Mouse (Mus musculus): ENCODE measurements at regions not wholly inside any gene's neighbourhood (a gene's known extent, or its start where the extent isn't known, plus 50 kb on each side); places are given as distances from the start of the nearest gene placed in this dataset.

GRCm38 (mm10) chr5:64503514-64503913 lies 299.7 kb upstream of the Klf3 start:
- H3K27ac ChIP-seq = peak overlapping the region; percentile 30; the same call in 1 of the 2 replicates
- no peaks in the 10 kb centered on the region for H3K9me3 ChIP-seq (replicated peaks)
- WGBS = 43% methylated on average over 4 of the region's 4 CpGs
- ATAC-seq (ENCODE audit: low FRiP score) = no peak
- peaks cover 23% of the 10 kb centered on the region for H3K4me1 ChIP-seq
- H3K9ac ChIP-seq = no peak overlapping the region
- no peaks in the 10 kb centered on the region for H3K27me3 ChIP-seq
- no peak overlapping the region for H3K4me2 ChIP-seq (replicated peaks)
- no peak overlapping the region for H3K4me3 ChIP-seq
- H3K36me3 ChIP-seq = no peaks in the 10 kb centered on the region

- Histone ChIP-seq H3K27ac (no peak overlapping the region), H3K9ac (no peak overlapping the region), H3K4me2 (replicated peaks) (no peak overlapping the region), H3K9me3 (replicated peaks) (no peaks in the 10 kb centered on the region), H3K4me3 (no peak overlapping the region), H3K36me3 (no peaks in the 10 kb centered on the region), H3K27me3 (no peaks in the 10 kb centered on the region), H3K4me1 (peaks cover 23% of the 10 kb centered on the region)
- WGBS = 38% methylated on average over 6 of the region's 6 CpGs
- ATAC-seq (ENCODE audit: low FRiP score) = no peak
These were observed 298.7 kb upstream of the Klf3 start for GRCm38 (mm10) chr5:64504507-64504906.

DNA sequence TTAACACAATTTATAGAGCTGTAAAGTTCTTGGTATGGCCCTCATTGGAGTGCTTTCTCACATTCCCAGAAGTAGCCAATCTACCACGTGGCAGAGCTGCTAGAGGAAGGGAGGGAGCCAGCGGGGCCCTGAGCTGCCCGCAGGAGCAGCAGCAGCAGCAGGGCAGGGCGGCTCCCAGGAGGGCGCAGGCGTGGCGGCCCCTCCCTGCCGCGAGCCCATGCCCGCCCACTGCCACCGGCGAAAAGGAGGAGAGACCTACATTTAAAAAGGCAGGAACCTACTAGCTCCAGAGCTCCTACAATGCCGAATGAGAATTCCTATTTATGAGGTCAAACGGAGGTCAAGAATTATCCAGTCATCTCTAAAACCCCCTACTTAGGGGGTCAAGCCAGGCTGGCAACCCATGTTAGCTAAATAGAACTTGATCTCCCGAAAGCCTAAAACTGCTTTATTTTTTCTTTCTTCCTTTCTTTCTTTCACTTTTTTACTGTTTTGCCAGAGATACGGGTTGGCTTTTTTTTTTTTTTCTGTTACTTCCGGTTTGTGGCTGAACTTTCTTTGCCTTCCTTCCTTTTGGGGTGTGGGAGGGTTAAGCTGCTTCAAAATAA lies 297.9 kb upstream of the Klf3 start:
- Histone ChIP-seq H3K4me3 (peak overlapping the region; percentile 28), H3K27ac (peak overlapping the region; percentile 60; the same call in 1 of the 2 replicates), H3K27me3 (no peaks in the 10 kb centered on the region), H3K4me1 (peaks cover 23% of the 10 kb centered on the region), H3K4me2 (replicated peaks) (peak overlapping the region; percentile 66), H3K9ac (no peak overlapping the region), H3K36me3 (no peaks in the 10 kb centered on the region), H3K9me3 (replicated peaks) (no peaks in the 10 kb centered on the region)
- WGBS = 2% methylated on average over 17 of the region's 17 CpGs
- peak; percentile 59; the same call in 1 of the 2 replicates for ATAC-seq (ENCODE audit: low FRiP score)

GRCm38 (mm10) chr5:64505835-64506600 lies 297.2 kb upstream of the Klf3 start:
- Histone ChIP-seq H3K4me1 (peaks cover 23% of the 10 kb centered on the region), H3K9me3 (replicated peaks) (no peaks in the 10 kb centered on the region), H3K4me3 (peak overlapping the region; percentile 28), H3K36me3 (no peaks in the 10 kb centered on the region), H3K4me2 (replicated peaks) (peak overlapping the region; percentile 66), H3K9ac (no peak overlapping the region), H3K27me3 (no peaks in the 10 kb centered on the region), H3K27ac (0 out of 2 replicates have a peak overlapping the region, but pooled peaks have one; percentile 18)
- WGBS = 3% methylated on average over 15 of the region's 15 CpGs
- peak; percentile 81 for ATAC-seq (ENCODE audit: low FRiP score)

DNA sequence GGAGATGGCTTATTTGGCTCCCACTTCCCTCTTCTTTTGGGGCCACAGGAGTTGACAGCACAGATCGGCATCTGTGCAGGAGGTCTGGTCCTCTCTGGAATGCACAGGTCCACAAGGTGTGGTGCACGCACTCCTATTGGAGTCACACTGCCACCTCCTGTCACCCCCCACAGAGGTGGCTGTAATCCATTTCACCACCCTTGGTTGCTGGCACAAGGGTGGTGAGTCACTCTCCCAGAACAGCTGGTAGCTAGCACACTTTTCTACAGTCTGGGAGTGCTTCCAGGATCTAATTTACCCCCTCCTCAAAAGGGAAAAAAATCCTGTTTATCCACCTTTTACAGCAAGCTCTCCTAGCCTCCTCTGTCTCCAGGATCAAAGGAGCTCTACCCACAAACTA lies 294.6 kb upstream of the Klf3 start:
- no peak for ATAC-seq (ENCODE audit: low FRiP score)
- WGBS = 72% methylated on average over 2 of the region's 2 CpGs
- H3K9me3 ChIP-seq (replicated peaks) = no peaks in the 10 kb centered on the region
- H3K4me2 ChIP-seq (replicated peaks) = no peak overlapping the region
- H3K27ac ChIP-seq = no peak overlapping the region
- no peaks in the 10 kb centered on the region for H3K36me3 ChIP-seq
- peaks cover 23% of the 10 kb centered on the region for H3K4me1 ChIP-seq
- H3K9ac ChIP-seq = no peak overlapping the region
- H3K4me3 ChIP-seq = no peak overlapping the region
- no peaks in the 10 kb centered on the region for H3K27me3 ChIP-seq

DNA sequence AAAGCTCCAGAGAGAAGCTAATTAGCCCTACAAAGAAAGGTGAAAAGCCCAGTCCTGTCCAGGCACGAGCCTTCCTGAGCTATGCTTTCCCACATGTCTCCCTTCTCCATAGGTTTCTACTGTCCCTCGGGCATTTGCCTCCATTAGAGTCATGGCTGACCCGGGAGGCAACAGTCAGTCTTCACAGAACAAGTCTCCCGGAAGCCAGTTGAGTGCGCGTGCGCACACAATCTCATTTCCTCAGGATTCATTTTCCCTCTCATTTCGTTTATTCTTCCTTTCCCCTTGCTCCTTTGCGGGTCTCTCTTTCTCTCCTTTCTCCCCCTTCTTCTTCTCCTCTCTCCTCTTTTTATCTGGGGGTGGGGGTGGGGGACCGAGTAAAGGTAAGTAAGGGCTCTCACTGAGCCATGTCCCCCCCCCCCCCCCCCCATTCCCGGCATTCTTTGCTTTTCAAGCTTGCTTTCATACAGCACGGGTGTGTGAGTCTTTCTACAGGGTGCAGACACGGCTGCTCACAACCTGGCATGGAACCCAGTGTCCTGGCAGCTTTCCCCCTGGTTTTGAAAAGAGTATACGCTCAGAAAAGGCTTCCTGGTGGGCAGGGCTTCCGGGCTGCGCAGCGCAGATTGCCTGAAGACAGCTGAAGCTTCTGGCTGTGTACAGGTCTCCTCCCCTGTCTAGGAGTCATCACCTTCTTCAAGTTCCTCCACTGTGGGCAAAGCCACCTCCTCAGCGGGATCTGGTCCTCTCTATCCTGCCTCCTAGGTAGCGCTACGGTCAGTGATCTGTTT lies 289.8 kb upstream of the Klf3 start:
- WGBS = 82% methylated on average over 20 of the region's 20 CpGs

GRCm38 (mm10) chr5:64516115-64516665 lies 287.0 kb upstream of the Klf3 start:
- H3K9ac ChIP-seq = no peak overlapping the region
- no peaks in the 10 kb centered on the region for H3K36me3 ChIP-seq
- no peaks in the 10 kb centered on the region for H3K27me3 ChIP-seq
- H3K4me2 ChIP-seq (replicated peaks) = no peak overlapping the region
- H3K4me3 ChIP-seq = no peak overlapping the region
- no peak overlapping the region for H3K27ac ChIP-seq
- no peak for ATAC-seq (ENCODE audit: low FRiP score)
- no peaks in the 10 kb centered on the region for H3K9me3 ChIP-seq (replicated peaks)
- 0 out of 2 replicates have a peak, but pooled peaks cover 2% of the 10 kb centered on the region for H3K4me1 ChIP-seq
- WGBS = 92% methylated on average over 13 of the region's 13 CpGs

More for the DNA sequence above, 289.8 kb upstream of the Klf3 start:
- Histone ChIP-seq H3K4me2 (replicated peaks) (no peak overlapping the region), H3K4me1 (0 out of 2 replicates have a peak, but pooled peaks cover 2% of the 10 kb centered on the region), H3K4me3 (no peak overlapping the region), H3K9me3 (replicated peaks) (no peaks in the 10 kb centered on the region), H3K9ac (no peak overlapping the region), H3K36me3 (no peaks in the 10 kb centered on the region), H3K27ac (no peak overlapping the region), H3K27me3 (no peaks in the 10 kb centered on the region)
- no peak for ATAC-seq (ENCODE audit: low FRiP score)

- no peak overlapping the region for H3K4me2 ChIP-seq (replicated peaks)
- no peak overlapping the region for H3K9ac ChIP-seq
- H3K27ac ChIP-seq = no peak overlapping the region
- H3K36me3 ChIP-seq = no peaks in the 10 kb centered on the region
- H3K9me3 ChIP-seq (replicated peaks) = no peaks in the 10 kb centered on the region
- WGBS = 93% methylated on average over 4 of the region's 4 CpGs
- ATAC-seq (ENCODE audit: low FRiP score) = no peak
- H3K4me1 ChIP-seq = 0 out of 2 replicates have a peak, but pooled peaks cover 2% of the 10 kb centered on the region
- H3K4me3 ChIP-seq = no peak overlapping the region
- H3K27me3 ChIP-seq = no peaks in the 10 kb centered on the region
These were observed 285.9 kb upstream of the Klf3 start for GRCm38 (mm10) chr5:64517241-64517640.

- WGBS = 47% methylated on average over 3 of the region's 3 CpGs
- Histone ChIP-seq H3K4me2 (replicated peaks) (no peak overlapping the region), H3K36me3 (no peaks in the 10 kb centered on the region), H3K9ac (no peak overlapping the region), H3K27ac (no peak overlapping the region), H3K9me3 (replicated peaks) (no peaks in the 10 kb centered on the region), H3K27me3 (no peaks in the 10 kb centered on the region), H3K4me1 (0 out of 2 replicates have a peak, but pooled peaks cover 2% of the 10 kb centered on the region), H3K4me3 (no peak overlapping the region)
- ATAC-seq (ENCODE audit: low FRiP score) = no peak
These were observed 285.4 kb upstream of the Klf3 start for GRCm38 (mm10) chr5:64517835-64518234.

GRCm38 (mm10) chr5:64519036-64519435 lies 284.2 kb upstream of the Klf3 start:
- H3K4me3 ChIP-seq = no peak overlapping the region
- H3K4me1 ChIP-seq = 0 out of 2 replicates have a peak, but pooled peaks cover 2% of the 10 kb centered on the region
- H3K36me3 ChIP-seq = no peaks in the 10 kb centered on the region
- no peak overlapping the region for H3K27ac ChIP-seq
- no peak overlapping the region for H3K9ac ChIP-seq
- no peaks in the 10 kb centered on the region for H3K9me3 ChIP-seq (replicated peaks)
- 90% methylated on average over 7 of the region's 7 CpGs for WGBS
- ATAC-seq (ENCODE audit: low FRiP score) = no peak
- H3K27me3 ChIP-seq = no peaks in the 10 kb centered on the region
- no peak overlapping the region for H3K4me2 ChIP-seq (replicated peaks)

DNA sequence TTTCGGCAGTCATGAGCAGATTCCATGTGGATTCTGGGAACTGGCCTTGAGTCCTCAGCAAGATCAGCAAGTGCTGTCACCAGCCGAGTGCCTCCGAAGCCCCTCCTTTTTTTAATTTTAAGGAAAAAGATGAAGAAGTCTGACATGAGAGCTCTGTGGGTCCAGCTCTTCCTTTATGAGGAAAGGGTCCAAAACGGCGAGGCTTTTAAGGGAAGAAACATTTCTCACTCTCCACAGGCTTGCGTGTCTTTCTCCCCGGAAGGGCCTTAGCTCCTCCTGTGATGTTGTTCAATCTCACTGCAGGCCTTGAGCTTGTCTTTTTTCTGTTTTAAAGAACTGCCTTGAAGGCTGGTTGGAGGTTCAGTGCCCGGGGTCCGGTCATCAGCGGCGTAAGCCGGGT lies 283.5 kb upstream of the Klf3 start:
- Histone ChIP-seq H3K27ac (no peak overlapping the region), H3K36me3 (no peaks in the 10 kb centered on the region), H3K9me3 (replicated peaks) (no peaks in the 10 kb centered on the region), H3K4me2 (replicated peaks) (no peak overlapping the region), H3K9ac (no peak overlapping the region), H3K27me3 (no peaks in the 10 kb centered on the region), H3K4me1 (0 out of 2 replicates have a peak, but pooled peaks cover 2% of the 10 kb centered on the region), H3K4me3 (no peak overlapping the region)
- ATAC-seq (ENCODE audit: low FRiP score) = no peak
- WGBS = 82% methylated on average over 12 of the region's 12 CpGs

- Histone ChIP-seq H3K4me1 (0 out of 2 replicates have a peak, but pooled peaks cover 2% of the 10 kb centered on the region), H3K9me3 (replicated peaks) (no peaks in the 10 kb centered on the region), H3K4me3 (no peak overlapping the region), H3K4me2 (replicated peaks) (no peak overlapping the region), H3K36me3 (no peaks in the 10 kb centered on the region), H3K9ac (no peak overlapping the region), H3K27me3 (no peaks in the 10 kb centered on the region), H3K27ac (no peak overlapping the region)
- WGBS = 74% methylated on average over 6 of the region's 6 CpGs
- ATAC-seq (ENCODE audit: low FRiP score) = no peak
These were observed 281.8 kb upstream of the Klf3 start for GRCm38 (mm10) chr5:64521401-64521800.

Data from hindbrain, embryonic 12.5 days (tissue).